Mouse (Mus musculus) liver, embryonic 14.5 days (tissue): ENCODE results near the gene Slc24a2.

Source experiments
- CTCF ChIP-seq: IDR thresholded peaks from 2 replicates; pipeline ENCODE4 v1.5.1; 2016; ENCODE audit warnings: antibody characterized with exemption, low read depth, control low read depth
- EP300 ChIP-seq: IDR thresholded peaks from 2 replicates; pipeline ENCODE4 v1.6.1; 2016; ENCODE audit warnings: antibody characterized with exemption, low read depth

- TF ChIP-seq CTCF (no peak), EP300 (no peak)
Observed at GRCm38 (mm10) chr4:87163945-87164344, 66.3 kb downstream of the Slc24a2 start.
